Comparison of ENCODE assay signal across 17 mouse cellular contexts in the genomic region with DNA sequence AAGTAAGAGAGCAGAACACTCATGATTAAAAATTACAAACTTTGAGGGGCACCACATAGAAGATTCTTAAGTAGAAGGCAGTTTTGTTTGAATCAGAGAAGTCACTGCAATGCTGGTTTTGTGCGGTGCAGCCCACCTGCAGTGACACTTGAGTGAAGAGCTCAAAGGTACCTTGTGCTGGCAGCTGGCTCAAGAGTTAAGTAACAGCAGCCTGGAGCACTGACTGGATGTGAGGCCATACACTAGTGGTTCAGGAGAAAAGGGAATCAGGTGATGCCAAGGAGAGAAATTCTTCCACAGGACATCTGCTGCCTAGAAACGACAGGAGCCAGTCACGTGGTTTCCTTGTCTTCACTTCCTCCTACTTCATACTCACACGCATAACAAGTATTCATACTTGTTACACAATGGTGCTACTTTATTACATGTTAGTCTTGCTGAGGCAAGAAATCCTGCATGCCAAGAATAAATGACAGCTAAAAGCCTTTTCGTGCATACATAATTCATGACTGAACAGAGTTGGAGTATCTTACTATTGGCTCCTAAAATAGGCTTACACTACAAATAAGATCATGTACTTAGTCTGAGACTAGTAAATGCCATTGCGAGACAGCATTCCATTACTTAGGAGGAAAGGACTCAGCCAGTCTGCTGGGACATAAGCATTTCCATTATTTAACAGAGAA.
A peak's percentile ranks its signal among the peaks of the same experiment; 100 is the strongest.
DNase-seq lines count a peak whose midpoint lies in the region; ATAC-seq and TF ChIP-seq lines count a peak whose summit lies in the region.
"Had no signal": no experiment of that assay in that cellular context is flagged by ENCODE, and none has a peak within 500 bp of the region (broad histone marks: within the 10 kb centered on the region; RNA-seq: fewer than 3 reads in every experiment).

No protein-coding gene starts in this region.

- intact Hi-C loops in gastrocnemius, postnatal 14 days (cut with DNase I; ENCODE audit: low total_unique reads): no loop called here

- ATAC-seq in hindbrain, embryonic 15.5 days (ENCODE audit: low FRiP score, low read depth): 0 out of 2 replicates have a peak, but pooled peaks have one; percentile 38
- no peak for ATAC-seq in hindbrain, embryonic 16.5 days
- ATAC-seq in lung, embryonic 16.5 days (ENCODE audit: low read depth): peak; percentile 66
- peak; percentile 79 for ATAC-seq in forebrain, postnatal 0 days

- no peak overlapping the region for H3K4me3 ChIP-seq in hindbrain, embryonic 15.5 days
- no peak overlapping the region for H3K4me3 ChIP-seq in hindbrain, embryonic 16.5 days (ENCODE audit: low read length)
- H3K4me3 ChIP-seq in lung, embryonic 16.5 days (ENCODE audit: low read length): no peak overlapping the region
- no peak overlapping the region for H3K4me3 ChIP-seq in forebrain, postnatal 0 days (ENCODE audit: low read depth, low read length)
- H3K4me3 ChIP-seq in heart, embryonic 10.5 days: no peak overlapping the region
- H3K4me3 ChIP-seq: kidney, embryonic 15.5 days; liver, embryonic 13.5 days; neural tube, embryonic 12.5 days had no signal

- H3K9me3 ChIP-seq in hindbrain, embryonic 15.5 days: no peaks in the 10 kb centered on the region
- H3K9me3 ChIP-seq in hindbrain, embryonic 16.5 days (ENCODE audit: control insufficient read depth, low read length): no peaks in the 10 kb centered on the region
- H3K9me3 ChIP-seq in lung, embryonic 16.5 days (ENCODE audit: control insufficient read depth, low read length): no peaks in the 10 kb centered on the region
- no peaks in the 10 kb centered on the region for H3K9me3 ChIP-seq in forebrain, postnatal 0 days (ENCODE audit: low read length)
- no peaks in the 10 kb centered on the region for H3K9me3 ChIP-seq in heart, embryonic 10.5 days
- H3K9me3 ChIP-seq: kidney, embryonic 15.5 days; liver, embryonic 13.5 days; neural tube, embryonic 12.5 days had no signal

- H3K9ac ChIP-seq in hindbrain, embryonic 15.5 days: no peak overlapping the region
- no peak overlapping the region for H3K9ac ChIP-seq in hindbrain, embryonic 16.5 days (ENCODE audit: low read depth, low read length)
- no peak overlapping the region for H3K9ac ChIP-seq in lung, embryonic 16.5 days (ENCODE audit: low read length)
- H3K9ac ChIP-seq in forebrain, postnatal 0 days: no peak overlapping the region
- H3K9ac ChIP-seq: kidney, embryonic 15.5 days; liver, embryonic 13.5 days; neural tube, embryonic 12.5 days had no signal

- H3K27me3 ChIP-seq in hindbrain, embryonic 15.5 days: no peaks in the 10 kb centered on the region
- H3K27me3 ChIP-seq in hindbrain, embryonic 16.5 days (replicated peaks; ENCODE audit: control insufficient read depth, insufficient read depth, low read length): no peaks in the 10 kb centered on the region
- no peaks in the 10 kb centered on the region for H3K27me3 ChIP-seq in lung, embryonic 16.5 days (ENCODE audit: control insufficient read depth, insufficient read depth, low read depth, low read length)
- no peaks in the 10 kb centered on the region for H3K27me3 ChIP-seq in forebrain, postnatal 0 days (ENCODE audit: insufficient read depth, low read length)
- no peaks in the 10 kb centered on the region for H3K27me3 ChIP-seq in heart, embryonic 10.5 days (ENCODE audit: insufficient read depth, poor library complexity, severe bottlenecking)
- H3K27me3 ChIP-seq: kidney, embryonic 15.5 days; liver, embryonic 13.5 days; neural tube, embryonic 12.5 days had no signal

- no peak for TF ChIP-seq CTCF in brain, embryonic 14.5 days (IDR thresholded peaks at IDR 0.05; ENCODE audit: borderline replicate concordance, extremely low read depth, insufficient read depth, insufficient read length)
- TF ChIP-seq CTCF in forebrain, postnatal 0 days (IDR thresholded peaks at IDR 0.05; ENCODE audit: low read depth): no peak

- no peaks in the 10 kb centered on the region for H3K36me3 ChIP-seq in hindbrain, embryonic 15.5 days
- H3K36me3 ChIP-seq in hindbrain, embryonic 16.5 days (ENCODE audit: control insufficient read depth, insufficient read depth, low read length): no peaks in the 10 kb centered on the region
- H3K36me3 ChIP-seq in lung, embryonic 16.5 days (ENCODE audit: control insufficient read depth, insufficient read depth, low read length): no peaks in the 10 kb centered on the region; the same call in 1 of the 2 replicates
- no peaks in the 10 kb centered on the region for H3K36me3 ChIP-seq in forebrain, postnatal 0 days (ENCODE audit: insufficient read depth)
- no peaks in the 10 kb centered on the region for H3K36me3 ChIP-seq in heart, embryonic 10.5 days
- H3K36me3 ChIP-seq: liver, embryonic 13.5 days; neural tube, embryonic 12.5 days had no signal

- DNase-seq in lung, postnatal 4 days: no peak
- peak; percentile 46 for DNase-seq in brain, embryonic 14.5 days (ENCODE audit: low read depth)
- peak; percentile 40 for DNase-seq in forebrain, postnatal 0 days
- DNase-seq in gastrocnemius, postnatal 14 days: no peak
- DNase-seq in heart, embryonic 10.5 days (ENCODE audit: low spot score): no peak
- DNase-seq: adrenal gland, postnatal 14 days; cerebellum, postnatal 36 days; heart, postnatal 14 days; layer of hippocampus, adult 9-11 months; liver, embryonic 13.5 days; spleen, adult 18-20 months; thymus, postnatal 25 days had no signal

- H3K4me1 ChIP-seq in hindbrain, embryonic 15.5 days (replicated peaks): no peaks in the 10 kb centered on the region; the same call in 1 of the 2 replicates
- peaks cover 2% of the 10 kb centered on the region; the same call in 1 of the 2 replicates for H3K4me1 ChIP-seq in hindbrain, embryonic 16.5 days (ENCODE audit: control insufficient read depth, insufficient read depth, low read depth, low read length)
- H3K4me1 ChIP-seq in lung, embryonic 16.5 days (replicated peaks; ENCODE audit: control insufficient read depth, insufficient read depth, low read length): no peaks in the 10 kb centered on the region
- H3K4me1 ChIP-seq in forebrain, postnatal 0 days (ENCODE audit: insufficient read depth): 0 out of 2 replicates have a peak, but pooled peaks cover 6% of the 10 kb centered on the region
- H3K4me1 ChIP-seq in heart, embryonic 10.5 days: peaks cover 19% of the 10 kb centered on the region
- H3K4me1 ChIP-seq: kidney, embryonic 15.5 days; liver, embryonic 13.5 days; neural tube, embryonic 12.5 days had no signal

- WGBS in hindbrain, embryonic 15.5 days: 72% methylated on average over 6 of the region's 6 CpGs
- 71% methylated on average over 6 of the region's 6 CpGs for WGBS in hindbrain, embryonic 16.5 days
- WGBS in lung, embryonic 16.5 days: 57% methylated on average over 6 of the region's 6 CpGs
- 44% methylated on average over 6 of the region's 6 CpGs for WGBS in forebrain, postnatal 0 days
- 84% methylated on average over 6 of the region's 6 CpGs for WGBS in heart, embryonic 10.5 days

- H3K4me2 ChIP-seq in hindbrain, embryonic 15.5 days: no peak overlapping the region
- no peak overlapping the region for H3K4me2 ChIP-seq in hindbrain, embryonic 16.5 days (ENCODE audit: low read length)
- H3K4me2 ChIP-seq in lung, embryonic 16.5 days (ENCODE audit: low read depth, low read length): no peak overlapping the region
- H3K4me2 ChIP-seq in forebrain, postnatal 0 days (ENCODE audit: low read depth): no peak overlapping the region
- H3K4me2 ChIP-seq: kidney, embryonic 15.5 days; liver, embryonic 13.5 days; neural tube, embryonic 12.5 days had no signal

- no peak overlapping the region for H3K27ac ChIP-seq in hindbrain, embryonic 15.5 days (replicated peaks)
- H3K27ac ChIP-seq in hindbrain, embryonic 16.5 days (ENCODE audit: low read depth, low read length): no peak overlapping the region
- peak overlapping the region; percentile 45; the same call in 1 of the 2 replicates for H3K27ac ChIP-seq in lung, embryonic 16.5 days (ENCODE audit: low read length)
- H3K27ac ChIP-seq in forebrain, postnatal 0 days (ENCODE audit: low read depth, low read length): peak overlapping the region; percentile 57; the same call in 1 of the 2 replicates
- no peak overlapping the region for H3K27ac ChIP-seq in heart, embryonic 10.5 days
- H3K27ac ChIP-seq: kidney, embryonic 15.5 days; liver, embryonic 13.5 days; neural tube, embryonic 12.5 days had no signal

- TF ChIP-seq POLR2A in brain, embryonic 14.5 days (IDR thresholded peaks at IDR 0.05; ENCODE audit: borderline replicate concordance, extremely low read depth, insufficient read depth, insufficient read length, poor library complexity, severe bottlenecking): no peak

Comparison
In these comparisons a context has a peak if more than half of its experiments do, and no peak if none do; other contexts are left out.
1. H3K27ac ChIP-seq: peak in lung, embryonic 16.5 days (single experiment) and forebrain, postnatal 0 days (single experiment); none in hindbrain, embryonic 15.5 days (single experiment), hindbrain, embryonic 16.5 days (single experiment) and heart, embryonic 10.5 days (single experiment).
2. DNase-seq: peak in brain, embryonic 14.5 days (single experiment) and forebrain, postnatal 0 days (single experiment); none in lung, postnatal 4 days (0 of 2), gastrocnemius, postnatal 14 days (single experiment) and heart, embryonic 10.5 days (single experiment).